Mouse (Mus musculus) heart, adult 2 months (tissue): Measurements from ENCODE around the gene Tmem132b. TPM values are rescaled to one million over a fixed set of nuclear protein-coding genes. Genes with fewer than 3 reads are reported as not detected.

ENCODE experiments used
- DNase-seq, 2 experiments: peaks; one replicate each; pipeline ENCODE4 v3.0.0; 2021
- H3K27ac ChIP-seq: fragments of 200-600 bp; 2 replicates; pipeline ENCODE4 v1.8.1; 2022
- H3K27me3 ChIP-seq: fragments of 200-500 bp; 2 replicates; pipeline ENCODE4 v1.6.1; 2012; ENCODE audit warnings: mild to moderate bottlenecking, low read length, inconsistent platforms, mixed read lengths; ENCODE audit not compliant: control insufficient read depth, insufficient read depth
- H3K36me3 ChIP-seq: fragments of 200-500 bp; 2 replicates; pipeline ENCODE4 v1.6.1; 2012; ENCODE audit warnings: low read length, inconsistent platforms; ENCODE audit not compliant: control insufficient read depth, insufficient read depth
- H3K4me1 ChIP-seq: fragments of 200-500 bp; 2 replicates; pipeline ENCODE4 v1.6.1; 2011; ENCODE audit warnings: low read length; ENCODE audit not compliant: control insufficient read depth, insufficient read depth
- H3K4me3 ChIP-seq: fragments of 200-600 bp; 2 replicates; pipeline ENCODE4 v1.8.1; 2022
- H3K79me2 ChIP-seq: fragments of 200-500 bp; replicated peaks from 2 replicates; pipeline ENCODE4 v1.6.1; 2012; ENCODE audit warnings: mild to moderate bottlenecking, inconsistent platforms, low read length, moderate library complexity, mixed read lengths; ENCODE audit not compliant: control insufficient read depth, insufficient read depth
- H3K9ac ChIP-seq: fragments of 200-500 bp; 2 replicates; pipeline ENCODE4 v1.6.1; 2012; ENCODE audit warnings: low read depth, mild to moderate bottlenecking, control low read depth, inconsistent platforms, low read length, mixed read lengths
- CTCF ChIP-seq: fragments of 200-600 bp; IDR thresholded peaks from 2 replicates; pipeline ENCODE4 v1.8.1; 2022; ENCODE audit warnings: antibody characterized with exemption, mild to moderate bottlenecking, moderate library complexity
- EP300 ChIP-seq: fragments of 200-500 bp; IDR thresholded peaks from 2 replicates; pipeline ENCODE4 v1.6.1; 2011; ENCODE audit warnings: low read depth, low read length, control low read depth; ENCODE audit not compliant: insufficient read depth
- POLR2A ChIP-seq: fragments of 200-500 bp; IDR thresholded peaks from 2 replicates; pipeline ENCODE4 v1.6.1; 2011; ENCODE audit warnings: mild to moderate bottlenecking, low read depth, low read length, control low read depth; ENCODE audit not compliant: insufficient read depth
- WGBS: fragments of 180-500 bp; shearing (Covaris S2); methylation state at CpG from one replicate; pipeline ENCODE4 v1.1.7; 2018; 5-methylcytosine and 5-hydroxymethylcytosine counted together
- intact Hi-C: fragments of 180-260 bp; cut with DNase I; formaldehyde crosslinking; loops from one replicate; pipeline ENCODE4 v1.15.1; 2025
- polyA plus RNA-seq: library from polyadenylated mRNA; depleted of rRNA; stranded (reverse); fragments of >200 nt; gene quantifications from 2 replicates; pipeline ENCODE4 v1.2.3, GENCODE M21; 2012
- total RNA-seq, 2 experiments: library from RNA; stranded (reverse); gene quantifications; 2 replicates each; pipeline ENCODE4 v1.2.3; 2021

Gene Tmem132b
- total and polyA plus RNA-seq, 3 experiments = not detected

GRCm38 (mm10) chr5:125532545-125533224 lies 1.1 kb downstream of the Tmem132b start:
- H3K27ac ChIP-seq = no peak overlapping the region
- no peaks in the 10 kb centered on the region for H3K36me3 ChIP-seq
- H3K9ac ChIP-seq = no peak overlapping the region
- no peaks in the 10 kb centered on the region for H3K4me1 ChIP-seq
- WGBS = under 1% methylated on average over 64 of the region's 64 CpGs
- intact Hi-C loops = no loop called here
- H3K4me3 ChIP-seq = no peak overlapping the region
- H3K27me3 ChIP-seq = peaks cover 20% of the 10 kb centered on the region
- TF ChIP-seq CTCF (no peak), EP300 (no peak), POLR2A (no peak)
- H3K79me2 ChIP-seq = no peaks in the 10 kb centered on the region
- DNase-seq = no peak

DNA sequence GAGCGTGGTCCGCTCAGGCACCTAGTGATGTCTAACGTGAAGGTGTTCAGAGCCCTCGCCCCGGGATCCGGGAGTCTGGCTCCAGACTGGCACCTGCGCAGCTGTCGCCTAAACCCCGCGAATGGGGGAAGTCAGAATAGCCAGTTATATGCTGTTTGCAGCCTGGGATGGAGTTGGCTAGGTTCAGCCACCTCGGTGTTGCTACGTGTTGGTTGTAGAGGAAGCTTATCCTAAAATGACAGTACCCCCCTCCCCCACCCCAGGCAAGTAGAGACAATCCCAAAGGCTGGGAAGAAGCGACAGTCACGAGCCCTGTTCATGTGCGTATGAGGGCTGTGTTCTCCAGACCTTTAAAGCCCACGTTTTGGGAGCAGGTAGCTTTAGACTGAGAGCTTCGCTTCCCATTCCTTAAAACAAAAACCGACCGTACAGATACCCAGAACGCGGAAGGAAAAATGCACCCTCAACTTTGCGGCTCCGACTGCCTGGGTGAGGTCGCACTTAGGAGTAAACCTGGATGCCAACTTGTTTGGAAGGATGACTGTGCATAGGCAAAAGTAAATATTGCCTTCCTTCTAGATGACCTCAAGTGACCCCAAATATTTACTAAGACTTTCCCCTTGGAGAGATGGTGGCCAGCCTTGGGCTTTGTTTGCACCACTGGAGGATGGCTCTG lies 1.8 kb downstream of the Tmem132b start:
- TF ChIP-seq CTCF (no peak), POLR2A (no peak), EP300 (no peak)
- intact Hi-C loops = no loop called here
- no peaks in the 10 kb centered on the region for H3K36me3 ChIP-seq
- H3K4me1 ChIP-seq = no peaks in the 10 kb centered on the region
- 4% methylated on average over 24 of the region's 24 CpGs for WGBS
- H3K27ac ChIP-seq = no peak overlapping the region
- DNase-seq = no peak
- no peak overlapping the region for H3K9ac ChIP-seq
- H3K79me2 ChIP-seq = no peaks in the 10 kb centered on the region
- no peak overlapping the region for H3K4me3 ChIP-seq
- peaks cover 20% of the 10 kb centered on the region for H3K27me3 ChIP-seq

DNA sequence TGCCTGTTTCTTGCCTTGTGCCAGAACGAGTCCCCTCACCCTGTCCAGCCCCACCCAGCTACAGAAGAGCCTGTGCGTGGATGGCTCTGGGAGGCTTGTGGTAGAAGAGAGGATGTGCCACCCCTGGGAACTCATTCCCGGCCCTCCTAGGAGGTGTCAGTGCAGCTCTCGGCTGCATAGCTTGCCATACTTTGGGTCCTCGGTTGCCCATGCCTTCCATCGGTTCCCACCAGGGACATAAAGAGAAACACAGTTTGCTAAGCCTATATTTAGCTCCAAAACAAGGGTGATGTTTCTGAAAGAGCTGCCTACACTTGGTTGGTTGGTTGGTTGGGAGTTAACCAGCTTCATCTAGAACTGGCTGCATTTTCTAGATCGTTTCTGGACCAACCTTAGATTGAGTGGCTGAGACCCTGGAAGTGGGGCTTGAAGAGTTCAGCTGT lies 2.6 kb downstream of the Tmem132b start:
- Histone ChIP-seq H3K79me2 (no peaks in the 10 kb centered on the region), H3K4me3 (no peak overlapping the region), H3K4me1 (no peaks in the 10 kb centered on the region), H3K27ac (no peak overlapping the region), H3K36me3 (no peaks in the 10 kb centered on the region), H3K27me3 (peaks cover 20% of the 10 kb centered on the region), H3K9ac (no peak overlapping the region)
- TF ChIP-seq EP300 (no peak), POLR2A (no peak), CTCF (no peak)
- intact Hi-C loops = no loop called here
- WGBS = 10% methylated on average over 7 of the region's 7 CpGs
- DNase-seq = no peak

DNA sequence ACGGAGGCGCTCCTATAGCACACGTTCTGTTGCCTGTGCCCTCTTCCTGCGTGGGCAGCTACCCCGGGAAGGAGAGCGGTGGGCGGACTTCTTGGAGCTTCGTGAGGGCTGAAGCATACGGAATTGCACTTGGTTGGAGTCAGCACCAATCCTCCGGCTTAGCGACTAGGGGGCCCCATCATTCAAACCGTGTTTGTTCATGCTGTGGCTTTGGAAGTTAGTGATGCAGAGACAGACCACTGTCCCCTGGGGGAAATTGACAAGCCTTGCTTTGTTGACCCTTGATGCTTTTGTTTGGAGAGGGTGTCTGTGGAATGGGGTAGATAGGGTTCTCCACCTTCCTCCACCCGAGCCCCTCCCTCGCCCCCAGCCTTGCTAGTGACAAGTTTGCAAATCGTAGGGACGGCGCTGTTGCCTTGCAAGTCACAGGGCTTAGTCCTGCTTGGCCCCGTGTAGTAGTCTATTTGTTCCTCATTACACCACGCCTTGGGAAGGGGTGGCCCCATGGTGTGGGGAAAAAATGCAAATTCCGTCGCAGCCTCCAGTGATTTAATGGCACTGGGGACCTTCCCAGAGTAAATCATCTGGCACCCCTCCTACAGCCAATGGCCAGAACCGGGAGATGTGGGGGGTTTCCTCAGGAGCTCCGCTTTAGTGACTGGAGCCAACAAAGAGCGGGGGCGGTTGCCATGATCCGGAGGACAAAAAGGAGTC lies 3.2 kb downstream of the Tmem132b start:
- Histone ChIP-seq H3K79me2 (no peaks in the 10 kb centered on the region), H3K9ac (no peak overlapping the region), H3K27ac (no peak overlapping the region), H3K36me3 (no peaks in the 10 kb centered on the region), H3K4me1 (no peaks in the 10 kb centered on the region), H3K27me3 (peaks cover 20% of the 10 kb centered on the region), H3K4me3 (no peak overlapping the region)
- DNase-seq = no peak
- intact Hi-C loops = no loop called here
- WGBS = 4% methylated on average over 26 of the region's 26 CpGs
- TF ChIP-seq CTCF = no peak
- TF ChIP-seq EP300 = no peak
- no peak for TF ChIP-seq POLR2A

GRCm38 (mm10) chr5:125545090-125545489 lies 13.5 kb downstream of the Tmem132b start:
- no peak overlapping the region for H3K27ac ChIP-seq
- H3K27me3 ChIP-seq = peaks cover 8% of the 10 kb centered on the region; the same call in 1 of the 2 replicates
- no peak overlapping the region for H3K4me3 ChIP-seq
- no peak overlapping the region for H3K9ac ChIP-seq
- 92% methylated on average over 2 of the region's 2 CpGs for WGBS
- intact Hi-C loops = no loop called here
- no peak for DNase-seq
- H3K36me3 ChIP-seq = no peaks in the 10 kb centered on the region
- no peaks in the 10 kb centered on the region for H3K4me1 ChIP-seq
- H3K79me2 ChIP-seq = no peaks in the 10 kb centered on the region
- no peak for TF ChIP-seq POLR2A
- TF ChIP-seq EP300 = no peak
- peak; percentile 14; the same call in 1 of the 2 replicates for TF ChIP-seq CTCF
